Mouse (Mus musculus) heart, postnatal 14 days (tissue): ENCODE measurements at regions not wholly inside any gene's neighbourhood (a gene's known extent, or its start where the extent isn't known, plus 50 kb on each side); places are given as distances from the start of the nearest gene placed in this dataset.

ENCODE experiments used
- DNase-seq, 2 experiments: peaks; one replicate each; pipeline ENCODE4 v3.0.0; 2021 to 2022
- intact Hi-C: fragments of 180-260 bp; cut with DNase I; formaldehyde crosslinking; loops from one replicate; pipeline ENCODE4 v1.15.1; 2025

DNA sequence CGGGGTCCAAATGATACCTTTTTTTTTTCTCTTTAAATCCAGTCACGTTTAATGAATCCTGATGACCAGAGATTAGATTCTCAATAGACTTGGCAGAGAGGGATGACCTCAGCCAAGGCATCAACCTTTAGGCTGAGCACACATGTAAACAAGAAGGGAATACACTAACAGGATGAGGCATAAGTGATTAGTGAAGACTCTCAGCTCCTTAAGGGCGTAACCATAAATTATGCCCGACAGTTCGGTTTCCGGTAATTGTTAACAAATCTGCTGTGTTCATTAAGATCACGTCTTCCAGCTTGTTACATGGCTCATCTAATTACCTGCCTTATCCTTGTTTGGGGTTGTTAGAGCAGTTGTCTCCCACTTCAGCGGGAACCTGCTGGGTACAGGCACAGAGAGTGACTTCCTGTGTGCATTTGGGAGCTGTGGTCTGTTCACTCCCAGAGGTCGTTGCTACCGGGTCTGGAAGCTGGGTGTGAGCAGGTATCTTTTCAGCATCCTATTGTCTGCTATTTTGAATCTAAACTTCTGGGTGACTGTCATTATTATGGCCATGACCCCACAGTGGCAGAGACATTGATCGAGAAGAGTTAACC, 265.1 kb downstream of the Mpdz start:
- no peak for DNase-seq
- intact Hi-C loops: loop anchor here (5.0 to 10.0 kb wide), 7 partner anchors 265 to 1755 kb away; partner anchors contain the start of genes Lurap1l and Mpdz

DNA sequence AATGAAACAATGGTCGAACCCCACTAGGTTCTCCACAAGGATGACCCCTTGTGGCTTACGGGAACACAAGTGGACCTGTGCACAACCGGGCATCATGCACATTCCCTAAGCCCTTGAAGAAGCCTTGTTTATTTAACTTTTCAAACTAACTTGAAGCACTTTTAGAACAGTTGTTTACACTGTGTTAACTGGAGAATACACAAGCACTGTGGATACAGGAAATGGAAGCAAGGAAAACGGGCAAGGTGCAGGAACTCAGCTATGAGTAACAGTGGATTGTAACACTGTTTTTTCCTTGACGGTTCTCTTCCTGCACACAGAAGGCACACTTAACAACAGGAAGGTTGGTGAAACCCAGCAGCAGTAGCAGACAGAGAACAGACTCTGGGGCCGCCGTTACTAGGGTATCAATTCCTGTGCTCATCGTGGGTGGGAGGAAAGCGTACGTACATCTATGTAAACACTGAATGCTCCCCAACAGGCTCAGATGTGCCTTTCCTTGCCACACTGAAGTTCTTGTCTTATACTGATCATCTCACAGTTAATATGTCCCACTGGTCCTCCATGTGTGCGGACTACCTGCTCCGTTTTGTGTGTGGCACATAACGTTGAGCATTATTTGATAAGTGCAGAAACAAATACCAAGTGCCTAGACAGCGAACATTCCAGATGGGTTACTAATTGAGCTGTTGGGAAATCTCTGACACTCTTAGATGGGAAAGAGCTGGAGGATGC, 264.4 kb downstream of the Mpdz start:
- DNase-seq: no peak
- intact Hi-C loops: loop anchor here (5.0 to 10.0 kb wide), 7 partner anchors 266 to 1754 kb away; partner anchors contain the start of genes Lurap1l and Mpdz

- intact Hi-C loops: loop anchor here (5.0 to 10.0 kb wide), 7 partner anchors 266 to 1754 kb away; partner anchors contain the start of genes Lurap1l and Mpdz
- DNase-seq: peak; percentile 90 to 92
Measured at GRCm38 (mm10) chr4:81178782-81179135, 263.9 kb downstream of the Mpdz start.

DNA sequence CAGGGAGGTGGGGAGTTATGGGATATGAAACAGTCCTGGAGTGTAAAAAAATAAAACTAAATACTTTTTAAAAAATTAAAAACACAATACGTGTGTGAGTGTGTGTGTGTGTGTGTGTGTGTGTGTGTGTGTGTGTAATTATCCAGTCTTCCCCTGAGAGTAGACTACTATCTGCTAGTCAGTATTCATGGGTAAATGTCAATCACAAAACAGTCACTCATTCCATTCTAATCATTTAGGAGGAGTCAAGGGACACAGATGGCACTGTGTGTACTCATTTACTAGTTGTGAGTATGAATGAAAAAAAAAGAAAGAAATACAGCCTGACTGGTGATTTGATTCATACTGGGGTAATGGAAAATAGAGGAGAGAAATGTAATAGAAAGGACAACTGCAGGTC, 226.5 kb downstream of the Mpdz start:
- DNase-seq: no peak
- intact Hi-C loops: no loop called here

DNA sequence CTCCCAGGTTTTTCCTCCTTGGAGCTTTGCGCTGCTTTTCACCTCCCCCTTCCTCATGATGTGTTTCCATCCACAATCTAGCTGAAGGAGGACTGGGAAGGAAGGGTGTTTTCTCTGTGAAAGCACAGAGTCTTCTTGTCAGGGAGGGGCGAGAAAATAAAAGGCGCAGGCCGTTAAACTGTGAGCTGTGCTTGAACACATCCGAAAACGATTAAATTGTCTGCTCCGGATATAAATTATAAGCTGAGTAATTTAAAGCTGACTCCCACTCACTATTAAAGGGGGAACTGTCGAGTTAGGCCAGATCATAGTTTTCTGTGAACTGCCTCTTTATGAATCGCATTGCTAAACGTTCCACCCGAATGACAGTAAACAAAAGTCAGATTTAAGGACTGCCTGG, 224.6 kb downstream of the Mpdz start:
- intact Hi-C loops: no loop called here
- DNase-seq: no peak

DNA sequence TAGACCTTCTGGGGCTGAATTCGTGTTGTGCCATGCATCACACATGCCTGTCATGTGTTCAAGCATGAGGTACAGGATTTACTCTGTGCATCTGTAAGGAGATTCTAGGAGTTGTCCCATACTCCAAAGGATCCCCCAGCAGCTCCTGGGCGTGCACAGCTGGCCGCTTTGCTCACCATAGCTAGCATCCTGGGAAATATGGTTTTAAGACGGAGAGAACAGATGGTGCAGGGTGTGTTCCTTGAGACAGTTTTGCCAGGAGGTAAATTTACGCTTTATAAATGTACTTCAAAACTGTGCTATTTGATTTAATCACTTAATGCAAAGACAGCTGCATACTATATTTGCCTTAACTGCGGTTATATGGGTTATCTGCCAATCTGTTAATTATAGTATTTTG, 220.6 kb downstream of the Mpdz start:
- intact Hi-C loops: no loop called here
- DNase-seq: no peak

GRCm38 (mm10) chr4:81222468-81223175, 220.0 kb downstream of the Mpdz start:
- intact Hi-C loops: no loop called here
- DNase-seq: no peak
